Mouse (Mus musculus): Measurements from ENCODE around the gene Ank3.

DNA sequence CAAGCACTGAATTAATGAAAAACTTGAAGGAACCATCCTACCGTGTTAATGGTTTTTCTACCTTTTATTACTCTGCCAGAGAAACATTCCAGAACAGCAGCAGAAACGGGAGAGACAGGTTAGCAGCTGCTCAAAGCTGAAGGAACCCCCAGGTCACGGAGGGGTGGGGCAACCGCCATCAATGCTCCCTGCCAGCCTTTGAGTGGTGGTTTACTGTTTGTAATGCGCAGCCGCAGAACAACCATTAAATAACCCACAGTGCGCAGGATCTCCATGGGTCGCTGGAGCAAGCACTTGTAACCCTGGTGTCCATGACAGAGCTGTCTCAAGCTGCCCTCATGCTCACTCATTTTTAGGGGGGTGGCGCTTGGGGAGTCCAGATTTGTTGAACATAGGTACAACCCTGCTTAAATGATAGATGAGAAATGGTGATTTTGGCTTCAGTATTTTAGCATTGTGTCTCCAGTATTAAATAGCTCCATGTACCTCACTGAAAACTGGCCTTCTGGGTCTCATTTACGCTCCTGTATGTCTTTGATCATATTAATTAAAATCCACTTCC lies 133.7 kb downstream of the Ank3 start:
- TF ChIP-seq CTCF (conservative IDR thresholded peaks at IDR 0.05; ENCODE audit: low read length): no peak
- TF ChIP-seq POU5F1 (IDR thresholded peaks at IDR 0.05; ENCODE audit: borderline replicate concordance, low read length): no peak

All from E14TG2a.4 (cell line).